Mouse (Mus musculus) C2C12 (cell line): ENCODE results near the gene Kcnj12. TPM values are rescaled to one million over a fixed set of nuclear protein-coding genes. Genes with fewer than 3 reads are reported as not detected.

Experiments used
- H3K27me3 ChIP-seq: one replicate; pipeline ENCODE4 v1.6.1; 2011; ENCODE audit not compliant: control insufficient read depth, insufficient read depth, insufficient read length
- H3K36me3 ChIP-seq: one replicate; pipeline ENCODE4 v1.6.1; 2011; ENCODE audit not compliant: control insufficient read depth, insufficient read depth
- H3K4me3 ChIP-seq: one replicate; pipeline ENCODE4 v1.5.1; 2011; ENCODE audit warnings: mild to moderate bottlenecking, control low read depth; ENCODE audit not compliant: poor library complexity, insufficient read depth, severe bottlenecking
- H3K79me2 ChIP-seq: one replicate; pipeline ENCODE4 v1.6.1; 2011; ENCODE audit not compliant: control insufficient read depth, insufficient read depth
- H3K79me3 ChIP-seq: one replicate; pipeline ENCODE4 v1.6.1; 2011; ENCODE audit warnings: low read depth, control low read depth
- H3ac ChIP-seq: one replicate; pipeline ENCODE3; 2011; ENCODE audit warnings: low read depth; ENCODE audit not compliant: control insufficient read depth, insufficient read length
- CEBPB ChIP-seq: IDR thresholded peaks from one replicate; pipeline ENCODE4 v1.6.1; 2011; ENCODE audit warnings: low read depth, mild to moderate bottlenecking, control low read depth, moderate library complexity
- CTCF ChIP-seq: IDR thresholded peaks from one replicate; pipeline ENCODE4 v1.5.1; 2011; ENCODE audit not compliant: control insufficient read depth, insufficient read depth, insufficient read length
- FOSL1 ChIP-seq: IDR thresholded peaks from one replicate; pipeline ENCODE4 v1.8.0; 2011; ENCODE audit warnings: mild to moderate bottlenecking, low read length; ENCODE audit not compliant: poor library complexity, insufficient read depth, severe bottlenecking
- MAX ChIP-seq: IDR thresholded peaks from one replicate; pipeline ENCODE4 v1.6.1; 2011; ENCODE audit warnings: mild to moderate bottlenecking, control low read depth
- MYOD1 ChIP-seq: IDR thresholded peaks from one replicate; pipeline ENCODE4 v1.6.1; 2011; ENCODE audit warnings: low read depth; ENCODE audit not compliant: control insufficient read depth, insufficient read length
- MYOG ChIP-seq: IDR thresholded peaks from one replicate; pipeline ENCODE4 v1.6.1; 2011; ENCODE audit not compliant: control insufficient read depth, insufficient read length; ENCODE audit errors: extremely low read depth
- USF1 ChIP-seq: IDR thresholded peaks from one replicate; pipeline ENCODE4 v1.6.1; 2011; ENCODE audit warnings: low read depth, mild to moderate bottlenecking, control low read depth, moderate library complexity
- polyA plus RNA-seq: library from polyadenylated mRNA; unstranded; fragments of >200 nt; fragmentation: generic; extraction: Trizol; gene quantifications from one replicate; pipeline ENCODE4 v1.2.1, GENCODE M21; 2012; ENCODE audit warnings: missing spikeins

The Kcnj12 gene
- polyA plus RNA-seq, 1 experiment = 0.62 TPM

GRCm38 (mm10) chr11:61069645-61070044 is 47.3 kb downstream of the Kcnj12 start:
- Histone ChIP-seq H3K27me3 (no peaks in the 10 kb centered on the region), H3K79me2 (no peaks in the 10 kb centered on the region), H3ac (no peak overlapping the region), H3K79me3 (no peaks in the 10 kb centered on the region), H3K36me3 (no peaks in the 10 kb centered on the region), H3K4me3 (no peak overlapping the region)
- TF ChIP-seq CEBPB (no peak), CTCF (no peak), MYOD1 (no peak), MYOG (no peak), MAX (no peak), USF1 (no peak), FOSL1 (no peak)

GRCm38 (mm10) chr11:61074646-61075317 is 52.4 kb downstream of the Kcnj12 start:
- Histone ChIP-seq H3K27me3 (no peaks in the 10 kb centered on the region), H3K4me3 (no peak overlapping the region), H3K79me3 (no peaks in the 10 kb centered on the region), H3K79me2 (no peaks in the 10 kb centered on the region), H3K36me3 (no peaks in the 10 kb centered on the region), H3ac (no peak overlapping the region)
- TF ChIP-seq CEBPB = no peak
- TF ChIP-seq MYOD1 = no peak
- TF ChIP-seq USF1 = no peak
- TF ChIP-seq MAX = no peak
- no peak for TF ChIP-seq FOSL1
- no peak for TF ChIP-seq MYOG
- no peak for TF ChIP-seq CTCF

GRCm38 (mm10) chr11:61075361-61076326 is 53.3 kb downstream of the Kcnj12 start:
- TF ChIP-seq USF1 (no peak), CTCF (no peak), MYOG (no peak), CEBPB (no peak), MAX (no peak), FOSL1 (no peak), MYOD1 (no peak)
- no peak overlapping the region for H3ac ChIP-seq
- H3K36me3 ChIP-seq = no peaks in the 10 kb centered on the region
- H3K27me3 ChIP-seq = no peaks in the 10 kb centered on the region
- no peak overlapping the region for H3K4me3 ChIP-seq
- no peaks in the 10 kb centered on the region for H3K79me2 ChIP-seq
- no peaks in the 10 kb centered on the region for H3K79me3 ChIP-seq

- no peak for TF ChIP-seq MYOD1
- TF ChIP-seq CTCF = no peak
- no peak for TF ChIP-seq FOSL1
- TF ChIP-seq USF1 = no peak
- TF ChIP-seq MAX = no peak
- no peak for TF ChIP-seq MYOG
- no peak for TF ChIP-seq CEBPB
- no peak overlapping the region for H3ac ChIP-seq
These were observed 59.3 kb downstream of the Kcnj12 start for GRCm38 (mm10) chr11:61081624-61082023.

GRCm38 (mm10) chr11:61090195-61090594 is 67.8 kb downstream of the Kcnj12 start:
- no peak overlapping the region for H3ac ChIP-seq
- TF ChIP-seq MYOD1 (no peak), MAX (no peak), FOSL1 (no peak), USF1 (no peak), CEBPB (no peak)
- H3K79me3 ChIP-seq = no peaks in the 10 kb centered on the region
- H3K4me3 ChIP-seq = no peak overlapping the region
- H3K79me2 ChIP-seq = no peaks in the 10 kb centered on the region
- H3K27me3 ChIP-seq = no peaks in the 10 kb centered on the region
- no peaks in the 10 kb centered on the region for H3K36me3 ChIP-seq

More at GRCm38 (mm10) chr11:61081624-61082023, 59.3 kb downstream of the Kcnj12 start:
- Histone ChIP-seq H3K79me2 (no peaks in the 10 kb centered on the region), H3K36me3 (no peaks in the 10 kb centered on the region), H3K79me3 (no peaks in the 10 kb centered on the region), H3K27me3 (no peaks in the 10 kb centered on the region), H3K4me3 (no peak overlapping the region)
